Mouse (Mus musculus) R1 (cell line): Measurements from ENCODE around the gene Gm21954.

Experiments
- DNase-seq: peaks from one replicate; pipeline ENCODE4 v3.0.0-alpha.2; 2018; ENCODE audit warnings: low read depth, low spot score

Gene Gm21954

DNA sequence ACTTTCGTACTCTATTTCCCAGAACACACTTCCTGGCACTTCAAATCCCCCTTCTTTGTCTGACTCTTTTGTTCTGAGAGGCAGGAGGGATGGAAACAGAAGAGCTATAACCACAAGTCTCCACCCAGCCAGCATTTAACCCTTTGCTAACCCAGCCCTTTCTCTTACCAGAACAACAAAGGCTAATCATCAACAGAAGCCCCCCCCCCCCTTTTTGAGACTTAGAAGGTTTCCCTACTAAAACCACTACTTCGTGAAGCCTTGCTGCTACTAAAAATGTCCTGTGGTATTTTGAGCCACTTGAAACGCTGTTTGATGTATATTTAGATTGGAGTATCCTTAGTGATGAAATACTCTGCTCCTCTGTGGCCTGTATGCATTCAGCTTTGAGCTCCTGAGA is 52.7 kb downstream of the Gm21954 start:
- no peak for DNase-seq

DNA sequence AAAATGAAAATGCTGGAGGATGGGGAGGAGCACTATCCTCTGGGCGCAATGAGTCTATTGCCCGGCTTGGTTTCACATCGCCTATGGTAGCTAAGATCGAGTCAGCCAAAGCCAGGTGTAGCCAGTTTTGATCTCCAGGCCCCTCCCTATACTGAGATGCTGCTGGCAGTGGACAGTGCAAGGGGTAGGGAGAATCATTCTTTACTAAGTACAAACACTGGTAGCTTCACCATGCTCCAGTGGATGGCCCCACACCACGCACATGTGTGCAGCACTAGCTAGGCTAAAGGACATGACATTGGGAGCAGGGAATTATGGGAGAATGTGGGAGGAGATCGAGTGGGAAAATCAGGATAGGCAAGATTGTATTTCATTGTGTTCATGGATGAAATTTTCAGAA is 53.2 kb downstream of the Gm21954 start:
- no peak for DNase-seq

DNA sequence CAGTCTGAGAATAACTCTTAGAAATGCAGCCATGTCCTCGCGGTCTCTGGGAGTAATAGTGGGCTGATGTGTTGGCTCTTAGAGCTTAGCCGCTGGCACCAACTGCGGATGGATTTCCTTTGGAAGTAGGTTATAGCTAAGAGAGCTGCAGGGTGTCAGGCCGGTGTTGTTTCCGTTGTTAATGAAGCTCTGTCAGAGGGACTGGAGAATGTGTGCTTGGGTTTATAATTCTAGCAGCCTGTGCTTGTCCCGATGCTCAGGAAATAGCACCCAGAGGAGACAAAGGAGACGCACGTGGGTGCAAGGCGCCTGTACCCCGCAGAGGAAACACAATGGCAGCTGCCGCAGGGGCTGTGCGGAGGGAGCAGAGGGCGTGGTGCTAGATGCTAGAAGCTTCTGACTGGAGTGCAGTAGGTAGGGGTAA is 56.5 kb downstream of the Gm21954 start:
- no peak for DNase-seq
